Mouse (Mus musculus): ENCODE results near the gene Kcnn1.

- TF ChIP-seq CTCF (IDR thresholded peaks at IDR 0.05; ENCODE audit: borderline replicate concordance, insufficient read depth, low read depth, low read length) (no peak), POLR2A (IDR thresholded peaks at IDR 0.05; ENCODE audit: borderline replicate concordance, insufficient read depth, low read length) (no peak)
Observed at GRCm38 (mm10) chr8:70856028-70856427, 7.0 kb downstream of the Kcnn1 start.

All from cerebellum, adult 2 months (tissue).